Mouse (Mus musculus) cerebellum, adult 8-10 months (tissue): ENCODE measurements around the gene Rnf145.

Source experiments
- DNase-seq: peaks from one replicate; pipeline ENCODE4 v3.0.0; 2022

The Rnf145 gene

DNA sequence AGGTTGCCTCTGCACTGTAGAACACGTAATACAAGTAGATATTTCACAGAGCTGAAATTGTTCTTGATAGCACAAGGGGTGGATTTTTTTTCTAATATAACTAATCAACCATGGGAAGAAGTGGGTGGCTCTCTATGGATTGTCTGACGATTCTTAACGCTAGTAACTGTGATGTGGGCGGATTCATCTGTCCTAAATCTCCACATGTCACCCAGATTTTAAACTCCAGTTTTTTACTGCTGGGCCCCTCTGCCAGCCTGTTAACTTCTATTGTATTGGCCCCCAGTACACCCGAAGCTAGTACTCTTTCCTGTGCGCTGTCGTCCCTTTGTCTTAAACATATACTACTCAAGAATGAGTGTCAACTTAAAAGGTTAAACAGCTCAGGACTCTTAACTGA is 8.4 kb upstream of the Rnf145 start:
- DNase-seq: no peak

DNA sequence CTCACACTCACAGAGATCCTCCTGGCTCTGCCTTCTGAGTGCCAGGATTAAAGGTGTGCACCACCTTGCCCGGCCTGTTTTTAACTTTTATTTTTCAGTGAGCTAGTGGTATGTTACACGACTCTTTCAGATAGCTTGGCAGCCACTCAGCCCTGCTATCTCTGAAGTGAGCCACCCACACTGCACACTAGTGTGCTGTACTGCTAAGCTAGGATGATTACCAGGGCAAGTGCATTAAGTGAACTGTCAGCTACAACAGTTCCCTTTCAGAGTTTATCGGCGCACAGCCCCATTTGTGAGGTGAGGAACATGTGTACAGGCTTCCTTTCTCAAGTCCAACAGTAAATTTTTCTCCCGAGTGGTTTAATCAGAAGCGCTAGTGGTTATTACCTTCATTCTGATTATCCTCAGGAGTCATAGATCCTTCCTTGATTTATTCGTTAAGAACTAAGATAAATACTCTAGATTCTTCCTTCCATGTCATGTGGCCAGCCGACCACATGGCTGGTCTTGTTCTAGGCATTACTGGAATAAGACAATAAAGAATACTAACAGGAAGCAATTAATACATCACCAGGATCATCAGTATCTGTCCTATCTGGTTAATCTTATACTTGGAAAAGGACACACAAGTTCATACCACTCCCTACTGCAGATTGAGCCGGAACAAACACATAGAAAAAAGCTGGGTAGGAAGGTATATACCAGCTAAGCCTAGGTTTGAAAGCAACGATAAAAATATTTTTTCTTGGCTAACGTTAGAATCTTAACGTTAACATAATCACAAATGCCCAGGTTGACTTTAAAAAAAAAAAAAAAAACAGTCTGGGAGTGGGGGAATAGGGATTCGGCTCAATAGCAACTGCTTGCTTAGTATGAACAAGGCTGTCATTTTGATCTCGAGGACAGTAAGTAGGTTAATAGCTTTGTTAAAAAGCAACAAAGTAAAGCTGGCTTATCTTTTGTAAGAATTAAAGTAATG is 6.4 kb upstream of the Rnf145 start:
- no peak for DNase-seq

DNA sequence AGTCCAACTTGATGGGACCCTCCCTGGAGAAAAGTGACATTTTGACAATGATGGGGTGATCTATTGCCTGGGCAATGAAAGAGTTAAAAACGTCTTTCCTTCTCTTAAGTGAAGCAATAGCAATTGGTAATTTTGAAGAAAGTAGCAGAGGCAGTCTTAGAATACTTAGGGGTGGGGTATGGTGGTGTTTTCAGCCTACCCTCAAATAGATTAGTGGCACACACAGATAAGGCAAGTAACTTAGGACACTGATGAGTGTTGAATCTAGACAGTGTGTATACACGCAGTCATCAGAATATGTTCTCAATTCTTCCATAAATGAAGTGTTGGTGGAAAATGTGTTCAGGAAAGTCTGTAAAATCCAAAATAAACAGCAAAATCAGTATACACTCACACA is 5.7 kb upstream of the Rnf145 start:
- no peak for DNase-seq

DNA sequence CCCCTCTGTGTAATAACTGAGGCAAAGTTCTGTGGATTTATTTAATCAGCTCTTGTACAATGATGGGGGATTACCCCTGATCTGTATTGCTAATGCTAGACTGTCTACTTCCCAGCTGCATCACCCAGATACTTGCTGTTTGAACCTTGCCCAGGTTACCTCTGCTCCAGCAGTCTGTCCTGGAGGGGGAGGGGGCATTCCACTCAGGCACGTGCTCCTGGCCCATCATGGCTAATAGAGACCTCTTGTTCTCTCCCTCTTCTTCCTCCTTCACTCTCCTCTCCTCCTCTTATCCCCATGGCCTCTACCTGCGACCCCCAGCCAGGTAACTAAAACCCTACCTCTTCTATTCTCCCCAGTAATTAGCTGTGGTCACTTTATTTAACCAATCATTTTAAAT is 4.1 kb upstream of the Rnf145 start:
- DNase-seq: no peak

DNA sequence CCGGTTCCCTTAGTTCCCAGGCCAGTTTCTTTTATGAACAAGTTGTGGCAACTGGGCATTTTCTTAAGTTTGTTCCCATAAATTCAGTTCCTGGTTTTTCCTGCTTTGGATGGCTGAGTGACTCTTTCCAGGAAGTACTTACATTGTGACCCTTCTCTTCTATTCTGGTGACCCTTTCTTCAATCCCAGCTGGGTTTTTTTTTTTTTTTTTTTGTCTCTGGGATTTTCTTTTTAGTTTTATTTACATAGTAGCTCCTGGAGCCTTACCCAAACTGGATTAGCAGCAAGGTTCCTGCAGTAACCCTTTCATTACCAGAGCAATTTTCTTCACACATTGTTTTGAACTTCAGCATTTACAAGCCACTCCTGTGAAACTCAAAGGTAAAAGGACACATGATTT is 2.4 kb upstream of the Rnf145 start:
- no peak for DNase-seq

DNA sequence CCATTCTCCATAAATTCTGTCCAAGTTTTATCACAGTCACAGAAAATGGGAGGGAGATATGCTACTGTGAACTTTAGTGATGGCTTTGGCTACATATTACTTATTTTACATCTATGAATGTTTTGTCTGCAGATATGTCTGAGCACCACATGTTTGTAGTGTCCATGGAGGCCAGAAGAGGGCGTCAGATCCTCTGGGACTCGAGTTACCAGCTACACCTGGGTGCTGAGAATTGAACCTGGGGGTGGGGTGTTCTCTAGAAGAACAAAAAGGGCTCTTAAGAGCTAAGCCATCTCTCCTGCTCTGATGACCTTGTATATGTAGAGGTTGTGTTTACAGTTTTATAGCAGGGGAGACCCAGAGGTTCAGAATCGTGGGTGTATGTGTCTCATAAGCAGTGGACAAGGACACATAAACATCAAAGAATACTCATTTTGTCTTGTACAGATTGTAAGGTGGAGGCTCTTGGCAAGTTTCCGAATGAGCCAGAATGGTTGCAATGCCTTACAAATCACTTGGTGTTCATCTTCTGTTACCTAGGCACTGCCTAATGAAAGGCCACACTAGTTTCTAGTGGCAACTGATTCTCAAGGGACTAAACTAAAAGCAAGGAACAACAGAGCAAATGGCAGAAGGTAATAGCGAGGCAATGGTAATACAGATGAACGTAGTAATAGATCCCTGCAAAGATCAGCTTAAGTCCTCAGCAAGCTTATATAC is 1.0 kb upstream of the Rnf145 start:
- no peak for DNase-seq

DNA sequence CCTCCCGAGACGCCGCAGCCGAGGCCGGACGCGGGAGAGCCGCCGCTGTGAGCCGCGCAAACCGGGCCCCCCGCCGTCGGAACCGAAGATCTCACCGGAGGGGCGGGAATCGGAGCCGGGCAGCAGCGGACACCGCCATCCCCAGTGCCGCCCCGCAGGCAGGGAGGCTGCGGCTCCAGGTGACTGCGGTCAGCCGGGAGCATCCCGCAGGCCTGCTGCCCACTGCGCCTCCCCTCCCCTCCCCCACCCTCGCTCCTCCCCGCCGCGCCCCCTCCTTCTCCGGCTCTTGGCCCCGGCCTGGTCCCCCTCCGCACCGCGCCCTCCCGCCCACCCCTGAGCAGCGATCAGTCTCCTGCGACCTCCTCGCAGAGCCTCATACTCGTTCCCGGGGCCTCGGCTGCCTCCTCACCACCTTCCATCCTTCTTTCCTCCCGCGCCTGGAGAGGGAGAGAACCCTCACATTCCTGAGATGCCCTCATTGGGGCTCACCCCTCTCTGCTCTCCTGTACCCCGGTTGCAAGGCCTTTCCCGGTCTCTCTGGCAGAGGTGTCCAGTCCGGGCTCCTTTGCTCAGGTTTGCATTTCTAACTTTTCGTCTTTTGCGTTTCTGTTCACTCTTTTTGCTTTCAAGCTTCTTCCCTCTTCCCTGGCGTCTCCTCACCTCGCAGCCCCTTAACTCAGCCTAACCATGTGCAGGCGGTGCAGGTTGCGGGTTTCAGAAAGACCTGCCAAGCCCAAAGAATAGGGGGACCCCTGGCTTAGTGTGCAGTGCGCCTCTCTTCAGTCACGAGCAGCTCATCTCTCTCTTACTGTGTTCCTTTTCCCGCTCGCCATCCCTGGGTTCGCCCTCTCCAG is 559 bp downstream of the Rnf145 start:
- DNase-seq: peak; percentile 45

DNA sequence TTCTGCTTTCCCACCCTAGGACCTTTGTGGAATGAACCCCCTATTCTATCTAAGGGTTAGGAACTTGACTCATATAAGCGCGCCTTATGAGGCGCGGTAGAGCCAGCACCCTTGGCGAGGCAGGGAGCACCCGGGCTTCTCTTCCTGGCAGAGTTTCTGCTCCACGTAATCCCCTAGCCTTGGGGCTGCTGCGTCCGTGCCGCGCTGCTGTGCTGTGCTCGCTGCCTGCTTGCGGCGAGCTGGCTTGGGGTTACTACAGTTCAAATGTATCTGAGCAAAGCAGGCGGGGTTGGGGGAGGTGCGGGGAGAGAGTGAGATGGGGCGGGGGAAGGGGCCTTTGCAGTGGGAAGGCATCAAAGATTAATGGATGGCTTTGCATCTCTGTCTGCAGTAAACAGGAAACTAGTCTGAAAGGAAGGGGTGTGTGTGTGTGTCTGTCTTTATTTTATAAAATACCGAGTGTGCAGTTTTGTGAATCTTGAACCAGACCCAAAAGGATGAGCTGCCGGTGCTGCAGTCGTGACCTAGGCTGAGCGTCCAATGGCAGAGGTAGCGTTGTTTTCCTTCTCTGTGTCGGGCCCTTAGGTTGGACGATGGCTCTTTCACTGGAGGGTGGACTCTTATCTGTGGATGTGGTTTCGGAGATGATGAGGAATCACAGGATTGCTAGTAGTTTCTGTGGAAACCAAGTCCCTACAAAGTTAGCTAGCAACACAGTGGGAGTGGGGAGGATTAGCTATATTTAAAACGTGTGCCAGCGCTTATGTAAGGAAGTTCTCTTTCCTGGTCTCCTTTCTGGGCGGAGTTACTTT is 1.4 kb downstream of the Rnf145 start:
- DNase-seq: peak; percentile 68

DNA sequence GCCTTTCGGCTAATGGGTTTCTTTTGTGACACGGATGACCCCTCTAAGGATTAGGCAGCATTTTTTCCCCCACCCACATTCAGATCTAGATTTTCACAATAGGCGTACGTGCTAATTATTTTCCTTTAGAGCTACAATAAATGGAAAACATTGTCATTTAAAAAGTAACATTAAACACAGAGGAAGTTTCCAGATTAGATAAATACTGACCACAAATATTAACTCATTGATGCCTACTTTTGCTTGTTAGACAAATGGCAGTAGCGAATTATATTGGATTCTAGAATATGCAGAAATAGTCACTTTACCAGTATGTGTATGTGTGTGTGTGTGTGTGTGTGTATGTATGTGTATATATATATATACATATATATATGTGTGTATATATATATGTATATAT is 3.8 kb downstream of the Rnf145 start:
- DNase-seq: no peak

DNA sequence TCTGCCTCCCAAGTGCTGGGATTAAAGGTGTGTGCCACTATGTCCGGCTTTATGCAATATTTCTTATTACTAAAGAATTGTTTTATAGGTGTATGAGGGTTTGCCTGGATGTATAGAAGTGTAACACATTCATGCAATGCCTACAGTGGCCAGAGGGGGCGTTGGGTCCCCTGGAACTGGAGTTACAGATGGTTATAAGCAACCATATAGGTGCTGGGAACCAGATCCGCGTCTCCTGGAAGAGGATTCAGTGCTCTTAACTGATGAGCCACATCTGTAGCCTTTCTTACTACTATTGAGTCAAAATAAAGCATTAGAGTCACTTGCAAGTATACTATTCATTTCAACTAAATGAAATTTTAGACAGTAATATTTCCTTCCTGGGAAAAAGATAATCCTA is 7.0 kb downstream of the Rnf145 start:
- no peak for DNase-seq

DNA sequence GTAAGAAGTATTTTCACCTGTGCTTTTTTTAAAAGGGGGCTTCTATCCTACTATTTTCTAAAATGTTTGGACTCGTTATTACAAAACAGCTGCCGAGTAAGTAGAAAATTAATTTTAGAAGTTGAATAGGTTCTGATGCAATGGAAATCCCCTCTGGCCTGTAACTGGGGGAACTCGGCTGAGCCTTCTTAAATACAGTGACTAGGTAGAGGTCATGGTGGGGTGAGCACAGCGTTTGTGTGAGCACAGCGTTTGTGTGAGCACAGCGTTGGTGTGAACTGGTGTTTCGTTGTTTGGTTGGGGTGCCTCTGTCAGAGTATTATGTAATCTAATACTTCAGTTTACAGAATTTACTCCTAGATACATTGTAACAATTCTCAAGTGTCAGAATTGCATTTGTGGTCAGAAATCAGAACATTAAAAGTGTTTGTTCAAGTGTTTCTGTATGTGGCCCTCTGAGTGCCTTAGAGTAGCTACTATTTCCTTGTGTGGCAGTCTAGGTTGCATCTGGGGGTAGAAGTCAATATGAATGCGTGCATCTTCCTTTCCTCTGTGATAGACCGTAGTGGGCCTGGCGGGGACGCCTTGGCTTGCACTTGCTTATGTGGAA is 8.0 kb downstream of the Rnf145 start:
- DNase-seq: no peak

DNA sequence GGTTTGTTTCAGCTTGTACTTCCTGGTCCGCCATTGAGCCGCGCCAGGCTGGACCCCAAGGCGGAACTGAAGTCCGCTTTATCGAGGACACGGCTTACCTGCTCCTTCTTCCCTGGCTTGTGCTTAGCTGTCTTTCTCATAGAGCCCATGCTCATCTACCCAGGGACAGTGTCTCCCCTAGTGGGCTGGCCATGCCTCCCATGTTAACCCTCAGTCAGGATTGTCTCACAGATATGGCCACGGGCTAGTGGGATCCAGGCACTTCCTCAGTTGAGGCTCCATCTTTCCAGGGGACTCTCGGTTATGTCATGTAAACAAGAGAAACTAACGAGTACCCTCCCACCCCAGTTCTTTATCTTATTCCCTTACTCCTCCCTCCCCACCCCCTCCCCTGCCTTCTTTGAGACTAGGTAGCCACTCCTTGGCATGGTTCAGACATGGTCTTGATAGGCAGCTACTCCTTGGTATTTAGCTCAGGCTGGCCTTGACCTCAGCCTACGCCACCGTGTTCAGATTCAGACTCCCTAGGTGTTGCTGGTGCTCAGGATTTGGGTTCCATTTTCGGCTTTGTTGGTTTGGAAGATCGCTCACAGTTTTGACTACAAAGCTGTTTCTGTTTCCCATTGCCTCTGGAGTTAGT is 9.9 kb downstream of the Rnf145 start:
- no peak for DNase-seq

DNA sequence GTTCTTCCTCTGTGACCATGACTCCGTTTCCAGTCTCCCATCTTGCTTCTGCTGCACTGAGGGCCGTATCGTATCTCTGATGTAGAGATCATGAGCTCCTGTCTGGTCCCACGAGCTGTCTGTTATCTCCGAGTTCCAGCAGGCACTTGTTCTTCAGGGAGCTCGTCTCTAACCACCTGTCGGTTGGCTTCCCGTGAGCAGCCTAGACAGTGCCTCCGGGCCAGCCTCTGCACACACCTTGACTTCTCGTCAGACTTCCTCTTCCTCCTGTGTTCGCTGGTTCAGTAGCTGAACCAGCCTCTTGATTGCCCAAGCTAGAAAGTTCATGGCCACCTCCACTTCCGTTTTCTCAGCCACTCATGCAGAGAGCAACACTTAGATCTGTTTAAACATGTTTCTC is 10.4 kb downstream of the Rnf145 start:
- DNase-seq: no peak

DNA sequence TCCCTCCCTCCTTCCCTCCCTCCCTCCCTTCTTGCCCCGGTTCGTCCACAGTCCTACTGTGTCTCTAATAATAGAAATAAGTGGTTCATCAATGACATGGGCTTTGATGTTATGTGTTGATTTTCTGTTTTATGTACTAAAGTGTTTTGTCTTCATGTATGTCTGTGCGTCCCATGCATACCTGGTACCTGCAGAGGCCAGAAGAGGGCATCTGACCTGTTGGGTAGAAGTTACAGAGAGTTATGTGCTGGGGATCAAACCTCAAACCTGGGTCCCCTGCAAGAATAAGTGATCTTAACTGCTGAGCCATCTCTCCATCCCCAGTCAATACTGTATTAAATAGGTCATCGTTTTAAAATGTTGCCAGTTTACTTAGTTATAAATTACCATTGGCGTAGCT is 11.0 kb downstream of the Rnf145 start:
- no peak for DNase-seq

DNA sequence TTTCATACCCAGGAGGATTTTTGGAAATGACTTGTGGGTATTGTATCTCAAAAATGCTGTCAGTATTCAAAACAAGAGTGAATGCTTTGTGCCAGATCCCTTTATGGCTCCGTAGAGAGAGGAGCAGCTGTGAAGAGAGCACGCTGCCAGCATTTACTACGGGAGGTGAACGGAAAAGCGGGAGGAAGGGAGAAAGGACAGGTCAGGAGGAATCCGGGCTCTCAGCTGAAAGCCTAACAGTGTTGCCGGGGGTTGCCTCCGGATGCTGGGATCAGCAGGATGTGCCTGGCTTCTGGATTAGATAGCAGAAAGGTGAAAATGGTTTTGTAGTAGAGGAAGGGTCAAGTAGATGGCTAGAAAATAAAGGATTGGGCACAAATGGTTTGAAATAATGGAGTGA is 11.6 kb downstream of the Rnf145 start:
- DNase-seq: peak; percentile 49

DNA sequence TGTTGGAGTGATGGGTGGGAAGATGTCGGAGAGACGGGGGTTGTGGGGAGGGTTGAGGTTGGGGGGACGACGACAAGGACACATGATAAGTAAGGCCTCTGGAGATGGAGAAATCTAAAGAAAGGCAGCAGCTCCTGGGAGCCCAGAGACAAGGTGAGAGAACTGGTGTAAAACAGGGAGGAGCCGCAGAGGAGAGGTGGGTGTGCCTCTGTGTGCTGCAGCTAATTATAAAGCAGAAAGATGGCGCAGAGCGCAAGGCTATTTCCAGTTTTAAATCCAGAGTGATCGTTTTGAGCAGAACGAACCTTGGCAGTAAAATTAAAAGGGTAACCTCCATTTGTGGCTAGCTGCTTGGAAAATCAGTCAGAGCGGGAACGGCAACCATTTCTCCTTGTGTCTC is 12.1 kb downstream of the Rnf145 start:
- DNase-seq: no peak

DNA sequence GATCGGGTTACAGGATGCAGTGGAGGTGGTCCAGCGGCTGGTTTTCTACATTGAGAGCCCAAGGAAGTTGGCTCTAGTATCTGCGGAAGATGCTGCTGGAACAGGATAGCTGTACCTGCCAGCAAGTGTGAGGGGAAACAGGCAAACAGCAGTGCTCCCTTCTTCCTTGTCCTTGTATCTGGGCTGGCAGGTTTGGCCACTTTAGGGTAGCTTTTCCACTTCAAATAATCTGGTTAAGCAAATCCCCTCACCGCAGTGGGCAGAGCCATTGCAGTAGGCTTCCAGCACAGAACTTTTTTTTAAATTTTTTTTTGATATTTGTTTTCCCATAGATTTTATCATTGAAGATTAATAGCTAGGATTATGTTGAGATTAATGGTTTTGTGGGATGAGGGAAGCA is 12.9 kb downstream of the Rnf145 start:
- no peak for DNase-seq

DNA sequence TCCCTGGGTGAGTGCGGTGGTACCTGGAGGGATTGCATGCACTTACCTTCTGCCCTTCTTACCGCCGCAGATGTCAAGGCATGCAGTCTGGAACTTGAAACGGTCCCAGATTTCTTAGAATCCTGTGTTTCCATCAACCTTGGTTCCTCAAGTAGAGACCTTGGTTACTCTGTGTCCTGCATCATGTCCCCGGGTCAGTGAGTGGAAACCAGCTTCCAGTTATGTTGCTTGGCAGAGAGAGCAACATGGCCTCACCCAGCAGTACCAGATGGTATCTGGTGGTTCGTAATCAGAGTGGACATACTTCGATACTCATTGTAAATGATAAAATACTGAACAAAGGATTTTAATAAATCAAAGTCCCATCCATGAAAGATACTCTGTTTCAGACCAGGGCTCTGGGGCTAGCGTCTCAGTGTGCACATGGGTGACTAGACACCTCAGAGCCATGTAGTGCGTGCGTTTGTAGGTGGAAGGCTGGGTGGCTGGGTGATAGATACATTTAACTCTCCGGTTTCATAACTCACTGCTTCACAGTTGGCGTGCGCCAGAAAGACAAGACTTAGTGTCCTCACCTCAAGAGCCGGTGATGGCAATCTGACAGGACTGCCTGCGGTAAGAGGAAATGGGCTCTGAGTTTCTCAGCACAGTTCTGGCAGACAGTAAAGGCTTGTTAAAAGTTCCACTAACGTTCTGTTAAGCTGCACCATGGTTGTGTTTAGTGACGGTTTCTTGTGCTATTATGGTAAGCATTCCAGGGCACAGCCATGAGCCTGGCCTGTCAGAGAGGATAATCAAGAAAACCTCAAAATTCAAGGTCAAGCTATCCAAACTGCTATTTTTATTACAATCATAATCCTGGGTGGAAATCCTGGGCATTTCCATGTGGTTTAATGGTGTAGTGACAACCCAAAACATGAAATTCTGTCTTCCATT is 14.3 kb downstream of the Rnf145 start:
- DNase-seq: peak; percentile 69

DNA sequence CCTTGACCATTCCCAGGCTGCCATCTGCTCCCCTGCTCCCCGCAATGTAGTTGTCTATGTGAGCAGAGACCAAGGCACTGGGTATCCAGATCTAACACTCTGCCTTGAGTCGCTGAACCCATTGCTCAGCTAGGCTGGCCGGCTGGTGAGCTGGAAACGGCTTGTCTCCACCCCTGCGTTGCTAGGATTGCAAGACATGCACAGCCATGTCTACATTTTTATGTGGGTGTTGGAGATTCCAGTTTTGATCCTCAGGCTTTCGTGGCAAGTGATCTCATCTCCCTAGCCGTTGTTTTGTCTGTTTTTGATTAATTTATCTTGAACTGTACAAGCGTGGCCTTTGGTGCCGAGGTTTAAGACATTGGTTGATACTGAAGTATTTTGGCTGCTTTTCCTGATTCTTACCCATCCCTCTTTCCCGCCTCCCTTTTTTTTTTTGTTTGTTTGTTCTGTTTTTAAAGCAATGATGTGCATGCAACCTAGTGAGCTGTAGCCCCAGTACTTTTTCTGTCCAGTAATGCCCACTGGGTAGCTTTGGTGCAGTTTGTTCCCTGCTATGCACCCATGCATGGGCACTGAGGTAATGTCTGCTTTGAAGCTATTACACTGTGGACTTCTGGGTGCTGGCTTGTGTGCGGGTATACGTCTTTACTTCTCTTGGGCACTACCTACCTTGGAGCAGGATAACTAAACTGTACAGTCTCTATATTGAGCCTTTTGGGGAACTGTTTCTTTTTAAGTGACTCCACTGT is 16.4 kb downstream of the Rnf145 start:
- DNase-seq: no peak

DNA sequence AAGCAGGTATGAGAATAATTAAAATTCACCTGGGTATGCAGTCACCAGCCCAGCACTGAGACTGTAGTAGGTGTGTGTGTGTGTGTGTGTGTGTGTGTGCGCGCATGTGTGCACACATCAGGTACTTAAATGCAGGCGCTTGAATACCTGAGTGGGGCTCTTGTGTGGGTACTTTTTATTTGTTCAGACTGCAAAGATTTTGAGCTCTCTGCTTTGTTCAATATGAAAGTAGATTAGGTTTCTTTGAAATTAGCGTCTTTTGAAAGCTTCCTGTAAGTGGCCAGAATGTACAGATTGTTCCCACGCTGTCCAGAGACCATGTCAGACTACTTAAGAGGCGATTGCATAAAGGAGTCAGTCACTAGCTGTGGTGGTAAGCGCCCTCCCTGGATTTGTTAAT is 18.6 kb downstream of the Rnf145 start:
- no peak for DNase-seq
